Mouse (Mus musculus) cerebellum, postnatal 4 days (tissue): ENCODE measurements at regions not wholly inside any gene's neighbourhood (a gene's known extent, or its start where the extent isn't known, plus 50 kb on each side); places are given as distances from the start of the nearest gene placed in this dataset.
A peak's percentile ranks its signal among the peaks of the same experiment; 100 is the strongest.

ENCODE experiments used
- DNase-seq, 2 experiments: peaks; one replicate each; pipeline ENCODE4 v3.0.0; 2022; ENCODE audit warnings: low spot score in 2 of 2, mixed read lengths in 1 of 2

GRCm38 (mm10) chr2:116942321-116942791, 63.9 kb downstream of the Tmco5 start:
- no peak for DNase-seq

DNA sequence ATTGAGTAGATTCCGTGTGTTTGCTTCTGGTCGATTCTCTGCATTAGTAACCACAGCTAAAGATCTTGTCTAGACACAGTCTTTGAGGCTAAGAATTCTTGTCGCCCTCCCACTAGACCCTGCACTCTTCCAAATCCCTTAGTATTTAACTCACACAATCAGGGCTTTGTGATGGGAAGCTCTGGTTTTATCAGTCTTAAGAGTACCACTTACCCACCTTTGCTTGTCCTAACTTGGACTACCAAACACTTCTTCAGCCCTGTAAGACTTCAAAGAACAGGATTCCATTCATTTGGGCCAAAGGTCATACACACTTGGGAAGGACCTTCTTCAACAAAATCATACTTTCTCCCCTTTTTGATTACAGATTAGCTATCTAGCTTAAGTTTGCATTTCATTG, 70.0 kb downstream of the Tmco5 start:
- no peak for DNase-seq

- no peak for DNase-seq
These were observed 71.2 kb downstream of the Tmco5 start for GRCm38 (mm10) chr2:116949741-116950140.

DNA sequence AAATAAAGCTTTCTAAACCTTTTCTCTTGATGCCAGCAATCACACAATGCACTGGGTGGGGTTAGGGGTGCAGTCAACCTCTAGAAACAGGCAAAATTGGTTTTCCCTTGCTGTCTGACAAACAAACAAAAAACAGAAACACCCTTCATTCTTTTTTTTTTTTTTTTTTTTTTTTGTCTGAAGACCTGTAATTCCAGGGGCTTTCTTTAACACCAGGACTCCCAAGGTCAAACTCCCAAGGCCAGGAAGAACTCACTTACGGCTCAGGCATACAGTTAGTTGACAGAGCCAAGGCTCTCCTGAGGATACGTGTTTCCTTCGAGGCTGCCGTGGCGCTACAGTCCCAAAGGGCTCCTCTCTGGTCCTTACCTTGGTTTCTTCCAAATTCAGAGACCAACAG, 71.7 kb downstream of the Tmco5 start:
- no peak for DNase-seq

- no peak for DNase-seq
These were observed 73.0 kb downstream of the Tmco5 start for GRCm38 (mm10) chr2:116951481-116951880.

GRCm38 (mm10) chr2:116954280-116954679, 75.8 kb downstream of the Tmco5 start:
- no peak for DNase-seq

- no peak for DNase-seq
These were observed 76.4 kb downstream of the Tmco5 start for GRCm38 (mm10) chr2:116954896-116955295.

DNA sequence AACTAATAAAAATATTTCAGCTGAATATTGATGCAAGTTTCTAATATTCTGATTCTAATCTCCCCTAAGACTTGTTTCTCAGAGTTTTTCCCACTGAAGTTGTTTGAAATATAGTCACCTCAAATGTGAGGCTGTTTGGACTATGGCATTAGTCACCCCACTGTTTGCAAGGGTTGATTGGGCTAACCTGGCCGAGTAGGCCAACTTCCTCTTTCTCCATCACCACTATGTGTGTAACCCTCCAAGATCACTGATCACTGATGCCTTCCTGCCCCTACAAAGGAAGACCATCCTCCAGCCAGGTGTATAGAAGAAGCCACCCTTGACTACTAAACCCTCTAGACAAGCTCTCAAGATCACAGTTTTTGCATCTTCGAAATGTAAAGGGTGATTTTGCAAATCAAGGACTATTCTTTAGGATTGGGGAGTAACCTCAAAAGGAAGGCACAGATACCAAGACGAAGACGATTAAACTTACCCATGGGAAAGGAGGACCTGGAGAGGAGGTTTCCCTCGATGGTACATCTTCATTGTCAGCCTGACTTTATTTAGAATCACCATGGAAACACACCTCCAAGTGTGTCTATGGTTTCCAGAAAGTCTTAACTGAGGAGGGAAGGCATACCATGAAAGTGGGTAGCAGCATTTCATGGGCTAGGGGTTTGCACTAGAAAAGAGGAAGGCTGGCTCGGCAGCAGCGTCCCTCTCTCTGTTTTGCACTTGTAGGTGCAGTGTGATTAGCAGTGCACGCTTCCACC, 84.8 kb downstream of the Tmco5 start:
- no peak for DNase-seq

- no peak for DNase-seq
These were observed 87.8 kb downstream of the Tmco5 start for GRCm38 (mm10) chr2:116966266-116966665.

DNA sequence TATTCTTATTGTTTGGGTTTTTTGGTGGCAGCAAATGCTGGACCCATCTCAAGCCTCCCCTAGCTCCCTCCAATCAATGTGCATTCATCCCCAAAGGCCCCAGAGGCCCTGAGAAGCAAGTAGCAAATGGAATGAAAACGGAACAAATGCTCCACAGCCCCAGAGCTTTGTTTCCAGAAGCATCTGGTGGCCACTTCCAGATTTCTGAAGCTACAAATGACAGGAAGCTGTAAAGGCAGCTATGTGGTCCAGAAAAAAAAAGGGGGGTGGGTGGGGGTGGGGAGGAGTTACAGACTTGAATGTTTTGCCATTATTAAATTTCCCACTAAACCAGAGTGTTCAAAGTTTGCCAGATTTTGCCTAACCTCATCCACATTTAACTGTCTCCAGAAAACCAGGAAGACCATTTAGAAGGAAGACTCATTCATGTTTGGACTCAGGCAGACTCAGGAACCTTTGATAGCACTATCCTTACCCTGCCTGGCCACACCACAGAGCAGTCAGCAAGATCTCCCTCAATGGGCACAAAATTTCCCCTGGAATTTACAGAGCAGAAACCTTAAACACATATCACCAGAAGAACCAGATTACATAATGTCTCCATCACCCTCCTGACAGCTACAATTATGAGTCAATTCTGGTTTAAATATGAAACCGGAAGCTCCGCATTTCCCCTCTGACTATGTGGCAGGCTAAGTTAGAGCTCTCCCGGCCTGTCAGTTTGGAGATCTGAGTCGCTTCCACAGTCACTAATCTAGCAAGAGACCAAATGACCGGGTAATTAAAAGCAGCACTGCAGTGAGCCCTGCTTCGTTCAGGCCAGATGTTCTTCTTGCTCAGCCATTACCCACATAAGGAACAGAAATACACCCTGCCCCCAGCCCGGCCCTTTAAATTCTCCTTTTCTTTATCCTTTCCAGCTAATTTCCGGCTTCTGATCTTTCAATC, 93.4 kb downstream of the Tmco5 start:
- DNase-seq, result no peak

DNA sequence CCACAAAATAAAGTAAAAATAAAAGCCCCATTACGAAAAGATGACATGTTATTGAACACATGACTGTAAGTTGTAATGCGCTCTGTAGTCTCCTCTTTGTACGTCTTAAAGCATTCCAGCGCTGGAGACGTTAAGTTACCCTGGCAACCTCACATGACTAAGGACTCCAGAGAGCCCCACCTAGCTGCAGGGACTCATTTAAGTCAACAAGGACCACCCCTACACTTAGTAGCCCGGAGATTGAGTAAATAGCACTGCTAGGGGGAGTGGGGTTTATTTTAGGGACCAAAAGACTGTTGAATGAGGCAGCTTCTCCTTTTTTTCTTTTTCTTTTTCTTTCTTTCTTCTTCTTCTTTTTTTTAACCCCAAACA, 94.1 kb downstream of the Tmco5 start:
- no peak for DNase-seq

DNA sequence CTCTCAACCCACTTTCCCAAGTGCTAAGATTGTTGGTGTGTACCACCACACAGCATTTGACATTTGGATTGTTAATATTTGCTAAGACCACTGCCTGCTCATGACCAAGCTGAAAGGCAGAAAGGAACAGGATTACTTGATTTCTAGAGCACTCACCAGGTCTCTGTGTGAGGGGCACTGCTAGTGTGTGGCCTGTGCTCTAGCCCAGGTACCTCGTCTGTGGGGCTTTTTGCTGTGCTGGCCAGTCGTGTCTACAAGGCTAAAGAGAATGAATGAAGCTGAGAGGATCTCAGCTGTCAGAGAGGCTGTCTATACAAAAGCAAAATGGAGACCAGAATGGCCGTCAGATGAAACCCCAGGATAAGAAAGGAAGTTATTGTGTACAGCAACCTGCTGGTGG, 95.0 kb downstream of the Tmco5 start:
- DNase-seq, result no peak

GRCm38 (mm10) chr2:116974152-116974551, 95.7 kb downstream of the Tmco5 start:
- DNase-seq, result no peak

GRCm38 (mm10) chr2:116974569-116975060, 96.1 kb downstream of the Tmco5 start:
- DNase-seq, result no peak

GRCm38 (mm10) chr2:116975091-116975600, 96.7 kb downstream of the Tmco5 start:
- peak in 1 of 2 experiments; percentile 70 for DNase-seq

GRCm38 (mm10) chr2:116975601-116976431, 97.3 kb downstream of the Tmco5 start:
- DNase-seq, result peak; percentile 75 to 85

DNA sequence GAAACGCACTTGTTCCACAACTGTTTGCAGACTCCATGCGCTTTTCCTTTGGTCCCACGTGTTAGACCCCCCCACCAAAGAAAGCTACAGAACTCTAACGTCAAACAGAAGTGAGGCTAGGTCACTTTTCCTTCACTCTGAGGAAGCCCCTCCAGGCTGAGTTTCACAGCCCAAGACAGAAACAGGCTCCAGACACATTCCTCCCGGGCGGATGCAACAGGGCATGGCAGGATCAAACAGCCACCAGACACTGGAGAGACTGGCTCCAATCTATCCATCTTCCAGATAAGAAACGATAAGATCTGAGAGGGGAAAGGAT, 97.9 kb downstream of the Tmco5 start:
- peak in 1 of 2 experiments; percentile 16 for DNase-seq

DNA sequence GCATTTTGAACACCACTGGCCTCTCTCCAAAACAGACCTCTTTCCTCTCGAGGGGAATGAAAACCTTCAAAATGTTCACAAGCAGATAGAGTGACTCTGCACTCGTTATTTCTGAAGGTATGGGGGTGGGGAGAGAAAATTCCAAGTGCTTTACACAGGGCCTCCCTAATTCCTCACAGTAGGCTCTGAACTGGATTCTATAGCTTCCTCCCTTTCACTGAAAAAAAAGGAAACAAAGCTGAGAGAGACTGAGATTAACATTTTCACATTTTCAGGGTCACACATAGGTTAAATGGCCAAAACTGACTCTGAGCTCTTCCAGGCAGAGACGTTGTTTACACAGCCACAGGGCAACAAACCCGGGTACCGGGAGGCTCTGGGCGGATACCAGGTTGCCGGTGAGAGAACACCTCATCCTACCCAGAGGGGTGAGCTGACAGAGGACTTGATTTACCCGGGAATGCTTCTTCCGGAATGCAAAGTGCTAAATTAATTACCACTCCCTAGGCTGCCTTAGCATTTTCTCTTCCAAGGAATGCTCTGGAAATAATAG, 98.5 kb downstream of the Tmco5 start:
- DNase-seq, result no peak

DNA sequence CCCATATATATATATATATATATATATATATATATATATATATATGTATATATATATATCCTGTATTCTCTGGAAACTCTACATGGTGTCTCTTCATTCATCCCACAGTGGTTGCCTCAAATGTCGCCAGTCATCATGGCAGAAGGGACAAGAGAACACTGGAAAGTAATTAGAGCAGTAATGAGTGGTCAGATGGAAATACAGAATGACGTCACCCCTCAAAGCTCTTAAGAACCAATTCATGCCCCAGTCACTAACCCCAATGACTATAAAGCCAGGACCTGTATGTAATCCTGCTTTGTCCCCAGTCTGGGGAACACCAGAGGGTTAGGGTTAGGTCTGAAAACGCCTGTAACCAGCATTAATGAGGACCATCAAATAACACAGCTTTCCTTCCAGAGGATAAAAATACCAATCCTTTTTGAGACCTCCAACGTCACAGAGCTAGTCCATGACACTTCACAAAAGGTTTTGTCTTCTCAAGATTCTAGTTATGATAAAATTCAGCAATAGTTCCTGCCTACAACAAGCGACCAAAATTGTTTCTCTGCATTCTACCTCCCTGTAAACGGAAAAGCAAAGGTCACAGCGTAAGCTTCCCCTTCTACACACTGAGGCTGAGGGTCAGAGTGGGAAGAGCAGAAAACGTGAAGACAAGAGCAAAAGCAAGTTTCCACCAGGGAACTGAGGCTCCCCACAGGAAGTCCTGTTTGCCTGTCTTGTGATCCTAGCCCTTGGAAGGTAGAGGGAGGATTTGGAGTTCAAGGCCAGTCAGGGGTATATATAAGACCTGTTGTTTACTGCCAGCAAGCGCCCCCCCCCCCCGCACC, 99.5 kb downstream of the Tmco5 start:
- DNase-seq, result no peak

DNA sequence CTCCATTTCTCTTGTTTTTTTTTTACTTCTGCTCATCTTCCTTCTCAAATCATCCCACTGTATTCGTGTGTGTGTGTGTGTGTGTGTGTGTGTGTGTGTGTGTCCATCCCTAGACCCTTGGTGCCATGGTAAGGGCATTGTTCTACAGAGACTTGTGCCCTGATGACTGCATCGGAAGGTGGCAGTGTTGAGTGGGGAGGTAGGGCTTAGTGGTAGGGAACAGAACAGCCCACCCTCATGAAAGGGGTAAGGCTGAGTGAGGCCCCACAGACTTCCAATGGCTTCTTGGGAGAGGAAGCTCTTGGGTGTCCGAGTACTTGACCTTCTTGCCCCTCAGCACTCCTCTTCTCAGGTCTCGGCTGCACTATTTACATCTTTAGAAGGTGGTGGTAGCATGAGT, 100.3 kb downstream of the Tmco5 start:
- no peak for DNase-seq
